Mouse (Mus musculus) gastrocnemius, postnatal 25 days (tissue): ENCODE measurements around the gene Arhgap24. TPM values are rescaled to one million over a fixed set of nuclear protein-coding genes. Genes with fewer than 3 reads are reported as not detected.
"Not testable (repeated sequence)": the region's sequence is repeated elsewhere in the genome, so short reads cannot be mapped to it uniquely, and the experiment has no call there.

ENCODE experiments used
- DNase-seq: peaks from one replicate; pipeline ENCODE4 v3.0.0; 2022
- total RNA-seq, 2 experiments: library from RNA; stranded (reverse); gene quantifications; 1 replicate in 1 of 2; 2 replicates in 1 of 2; pipeline ENCODE4 v1.2.3; 2021

Gene Arhgap24
- total RNA-seq, 2 experiments from 2014 or later, result 14.1 to 23.8 TPM

DNA sequence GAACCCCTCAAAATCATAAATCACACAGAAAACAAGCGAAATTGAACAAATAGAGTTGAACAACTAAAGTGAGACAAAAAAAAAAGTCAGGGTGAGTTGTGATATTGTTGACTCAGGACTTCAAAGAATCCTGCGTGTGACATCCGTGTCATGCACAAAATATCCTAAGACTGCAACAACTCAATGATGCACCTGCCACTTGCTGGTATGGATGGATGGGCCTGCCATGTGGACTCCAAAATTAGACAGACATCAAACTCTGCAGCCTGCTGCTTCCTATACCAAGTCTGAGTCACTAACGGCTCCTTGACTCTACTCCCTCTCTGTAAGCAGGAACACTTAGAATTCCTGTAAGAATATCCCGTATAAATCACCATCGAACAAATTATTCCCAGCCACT is 321.6 kb downstream of the Arhgap24 start:
- no peak for DNase-seq

DNA sequence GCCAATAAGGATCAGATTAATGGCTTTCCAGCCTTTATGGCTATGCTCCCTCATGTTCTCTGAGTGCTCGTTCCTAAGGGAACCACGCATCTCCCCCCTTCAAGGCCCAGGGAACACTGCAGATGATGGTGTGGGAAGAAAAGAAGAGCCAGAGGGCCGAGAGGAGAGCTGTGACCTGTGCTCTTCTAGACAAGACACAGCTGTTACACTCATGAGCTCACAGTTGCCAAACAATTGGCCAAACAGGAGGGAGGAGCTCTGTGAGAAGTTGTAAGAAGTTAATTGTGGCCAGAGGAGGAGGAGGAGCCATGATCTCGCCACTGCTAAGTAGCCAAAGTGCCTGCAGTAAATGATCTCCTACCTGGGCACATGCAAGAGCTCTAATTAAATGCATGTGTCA is 322.5 kb downstream of the Arhgap24 start:
- DNase-seq, result no peak

- no peak for DNase-seq
Observed at GRCm38 (mm10) chr5:102807518-102807917, 326.3 kb downstream of the Arhgap24 start.

DNA sequence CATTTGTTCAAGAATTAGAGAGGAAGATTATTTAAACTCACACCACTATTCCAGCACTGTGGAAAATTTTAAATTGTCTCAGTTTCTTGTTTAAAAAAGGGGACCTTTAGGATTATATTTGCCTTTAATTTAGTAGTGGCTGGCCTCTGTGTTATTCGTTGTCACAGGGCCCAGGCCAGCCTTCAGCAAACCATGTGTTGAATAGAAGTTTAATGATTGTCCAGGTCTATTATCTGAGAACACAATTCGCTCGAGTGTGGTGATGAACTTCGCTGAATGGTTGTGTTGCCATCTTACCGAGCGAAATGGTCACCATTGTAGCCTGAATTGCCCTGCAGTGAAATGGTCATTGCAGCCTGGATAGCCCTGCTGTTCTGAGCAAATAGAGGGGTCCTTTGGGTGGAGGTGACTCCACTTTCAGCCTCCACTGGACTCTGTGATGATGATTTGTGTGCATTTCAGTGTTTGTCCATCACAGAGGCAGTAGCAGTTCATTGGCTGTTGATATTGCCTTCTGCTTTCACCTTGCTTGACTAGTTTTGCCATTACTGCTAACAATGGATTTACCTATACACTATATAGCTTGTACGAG is 329.3 kb downstream of the Arhgap24 start:
- DNase-seq, result no peak

DNA sequence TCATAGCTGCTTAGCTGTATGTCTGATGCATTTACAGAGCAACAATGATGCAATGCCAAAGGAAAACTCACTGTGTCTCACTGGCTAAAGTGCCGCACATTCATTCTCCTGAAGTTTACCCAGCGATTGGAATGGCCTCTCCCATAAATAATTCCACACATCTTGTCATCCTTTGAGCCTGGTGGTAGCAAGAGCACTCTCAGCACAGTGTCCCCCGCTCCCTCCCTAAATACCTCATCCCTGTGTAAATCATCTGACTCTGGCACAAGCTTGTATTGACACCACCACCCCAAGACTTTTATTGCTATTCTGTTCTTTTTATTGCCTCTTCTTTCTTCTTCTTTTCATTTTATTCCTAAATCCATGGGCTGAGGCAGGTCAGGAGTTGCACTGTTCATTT is 332.1 kb downstream of the Arhgap24 start:
- DNase-seq, result no peak

DNA sequence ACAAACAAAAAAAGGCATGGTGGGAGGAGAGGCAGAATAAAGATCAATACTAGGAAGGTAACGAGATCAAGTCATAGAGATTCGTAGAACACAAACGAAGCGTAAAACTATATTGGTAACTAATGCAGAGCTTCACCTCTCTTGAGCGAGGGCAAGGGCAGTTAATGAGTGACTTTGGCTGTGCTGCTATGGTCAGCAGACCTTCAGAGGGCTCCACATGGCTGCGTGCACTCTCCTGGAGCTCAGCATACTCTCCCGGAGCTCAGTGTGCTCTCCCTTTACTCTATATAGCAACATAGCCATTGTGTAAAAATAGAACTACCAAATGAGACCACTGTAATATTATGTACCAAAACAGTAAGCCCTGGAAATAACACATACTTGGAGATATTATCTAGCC is 336.4 kb downstream of the Arhgap24 start:
- DNase-seq, result no peak

DNA sequence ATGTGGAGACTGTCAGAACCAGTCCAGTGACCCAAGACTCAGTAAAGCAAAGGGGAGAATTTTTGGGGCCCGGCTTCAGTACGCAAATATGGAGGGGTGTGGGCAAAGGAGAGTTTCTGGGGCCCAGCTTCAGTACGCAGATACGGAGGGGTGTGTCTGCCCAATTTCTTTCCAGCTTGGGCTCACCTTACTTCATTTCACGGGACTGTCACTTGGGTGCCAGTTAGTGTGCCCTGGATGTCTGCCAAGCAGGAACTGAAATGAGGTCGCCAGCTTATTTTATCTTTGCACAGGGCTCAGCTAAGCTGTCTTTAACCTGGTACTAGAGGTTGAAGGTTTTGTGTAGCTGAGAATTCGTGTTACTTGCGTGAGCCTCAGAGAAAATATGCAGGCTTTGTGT is 344.3 kb downstream of the Arhgap24 start:
- DNase-seq, result peak; percentile 36

DNA sequence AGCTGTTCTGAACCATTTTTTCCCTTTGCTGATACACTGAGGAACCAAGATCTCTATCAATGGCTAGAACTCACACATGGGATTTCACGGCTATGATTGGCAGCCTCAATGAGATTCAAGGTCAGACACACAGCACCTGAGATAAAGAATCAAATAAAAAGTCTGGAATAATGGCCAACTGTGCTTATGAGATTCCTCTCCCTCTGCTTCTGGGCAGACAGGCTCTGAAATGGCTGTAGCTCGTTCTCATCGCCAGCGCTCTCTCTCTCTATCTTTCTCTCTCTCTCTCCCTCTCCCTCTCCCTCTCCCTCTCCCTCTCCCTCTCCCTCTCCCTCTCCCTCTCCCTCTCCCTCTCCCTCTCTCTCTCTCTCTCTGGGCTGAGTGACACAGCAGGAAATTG is 357.9 kb downstream of the Arhgap24 start:
- DNase-seq, result no peak

- DNase-seq, result no peak
Observed at GRCm38 (mm10) chr5:102843934-102844709, 362.9 kb downstream of the Arhgap24 start.

DNA sequence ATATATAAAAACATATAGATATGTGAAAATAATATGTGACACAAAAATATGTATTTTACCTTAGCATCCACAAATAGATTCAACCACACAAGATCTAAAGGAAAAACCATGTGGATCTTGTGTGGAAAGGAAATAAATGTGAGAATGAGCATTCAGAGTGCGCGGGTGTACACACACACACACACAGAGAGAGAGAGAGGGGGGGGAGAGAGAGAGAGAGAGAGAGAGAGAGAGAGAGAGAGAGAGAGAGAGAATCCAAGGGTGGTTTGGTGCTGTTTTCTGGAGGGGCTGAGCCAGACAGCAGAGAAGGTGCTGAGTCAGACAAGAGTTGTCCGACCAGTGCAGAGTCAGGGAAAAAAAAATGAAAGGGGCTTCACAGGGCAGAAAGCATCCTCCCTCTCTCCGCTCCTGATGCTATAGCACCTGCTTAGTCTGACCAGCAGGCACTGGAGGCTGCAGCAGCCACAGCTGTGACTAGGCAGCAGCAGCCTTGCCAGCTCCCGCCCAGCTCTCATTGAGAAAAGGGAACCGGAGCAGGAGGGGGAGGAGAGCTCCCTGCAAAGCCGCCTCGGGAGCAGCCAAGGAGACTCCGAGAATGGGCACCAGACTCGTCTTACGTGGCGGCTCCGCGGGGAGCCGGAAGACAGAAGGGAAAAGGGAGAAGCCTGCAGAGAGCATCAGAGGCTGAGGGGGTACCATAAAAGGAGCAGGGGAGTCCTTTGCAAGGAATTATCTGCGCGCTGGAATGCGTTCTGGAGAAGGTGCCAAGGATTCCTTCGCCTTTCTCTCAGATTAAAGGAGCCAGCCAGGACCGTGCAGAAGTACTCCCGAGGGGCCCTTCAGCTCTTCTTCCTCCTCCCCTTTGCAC is 363.8 kb downstream of the Arhgap24 start:
- peak; percentile 90 for DNase-seq

GRCm38 (mm10) chr5:102845800-102846199 is 364.6 kb downstream of the Arhgap24 start:
- DNase-seq, result no peak

- no peak for DNase-seq
Observed at GRCm38 (mm10) chr5:102847859-102848258, 366.7 kb downstream of the Arhgap24 start.

- DNase-seq, result no peak
Observed at GRCm38 (mm10) chr5:102851761-102852160, 370.6 kb downstream of the Arhgap24 start.

- DNase-seq, result no peak
Observed at GRCm38 (mm10) chr5:102853750-102854149, 372.6 kb downstream of the Arhgap24 start.

- DNase-seq, result no peak
Observed at GRCm38 (mm10) chr5:102855805-102856204, 374.6 kb downstream of the Arhgap24 start.

DNA sequence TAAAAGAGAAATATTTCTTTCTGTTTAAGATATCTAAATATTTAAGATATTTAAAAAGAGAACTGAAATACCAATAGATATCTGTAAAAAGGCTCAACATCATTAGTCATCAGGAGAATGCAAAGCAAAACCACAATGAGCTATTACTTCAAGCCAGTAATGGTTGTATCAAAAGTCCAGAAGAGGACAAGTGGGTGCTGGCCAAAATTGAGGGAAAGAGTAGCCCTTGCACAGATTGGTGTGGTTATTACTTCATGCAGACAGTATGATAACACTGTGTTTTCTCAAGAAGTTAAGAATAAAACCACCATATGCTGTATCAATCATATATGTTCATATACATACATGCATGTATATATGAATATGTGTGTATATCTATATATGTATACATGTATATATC is 376.9 kb downstream of the Arhgap24 start:
- DNase-seq, result no peak

DNA sequence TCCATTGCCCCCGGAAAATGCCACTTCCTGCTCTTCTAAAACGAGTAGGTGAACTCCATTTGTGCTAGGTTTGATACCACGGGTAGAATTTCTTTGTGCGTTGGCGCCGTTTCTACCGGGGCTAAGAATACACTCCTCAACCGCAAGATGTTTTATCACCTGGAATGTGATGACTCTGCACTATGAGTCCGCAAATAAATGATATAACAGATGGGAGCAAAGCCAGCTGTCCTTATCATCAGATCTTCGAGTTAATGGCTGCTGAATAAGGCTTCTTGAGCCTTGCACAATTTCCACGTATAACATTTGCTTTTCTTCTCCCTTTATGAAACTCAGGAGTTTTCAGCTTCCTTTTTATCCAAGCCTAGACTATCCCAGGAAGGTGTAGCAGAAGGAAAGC is 378.6 kb downstream of the Arhgap24 start:
- no peak for DNase-seq

- no peak for DNase-seq
Observed at GRCm38 (mm10) chr5:102868196-102868595, 387.0 kb downstream of the Arhgap24 start.

DNA sequence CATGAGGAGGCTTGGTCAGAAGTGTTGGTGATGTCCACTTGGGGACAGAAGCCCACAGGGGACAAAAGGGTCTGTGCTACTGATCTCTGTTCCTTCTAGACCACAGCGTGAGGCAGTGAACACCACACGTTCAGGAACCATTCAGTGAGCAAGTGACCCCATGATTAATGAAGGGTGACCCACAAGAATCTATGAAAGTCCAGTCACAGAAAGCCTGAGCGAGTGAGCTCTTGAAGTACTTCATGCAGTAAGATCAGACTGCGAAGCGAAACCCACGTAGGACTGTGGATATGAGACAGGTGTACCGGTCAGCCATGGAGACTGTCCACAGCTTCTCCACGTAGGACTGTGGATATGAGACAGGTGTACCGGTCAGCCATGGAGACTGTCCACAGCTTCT is 391.8 kb downstream of the Arhgap24 start:
- not testable (repeated sequence) for DNase-seq

- DNase-seq, result no peak
Observed at GRCm38 (mm10) chr5:102874605-102875298, 393.6 kb downstream of the Arhgap24 start.

GRCm38 (mm10) chr5:102875628-102876027 is 394.4 kb downstream of the Arhgap24 start:
- DNase-seq, result no peak

DNA sequence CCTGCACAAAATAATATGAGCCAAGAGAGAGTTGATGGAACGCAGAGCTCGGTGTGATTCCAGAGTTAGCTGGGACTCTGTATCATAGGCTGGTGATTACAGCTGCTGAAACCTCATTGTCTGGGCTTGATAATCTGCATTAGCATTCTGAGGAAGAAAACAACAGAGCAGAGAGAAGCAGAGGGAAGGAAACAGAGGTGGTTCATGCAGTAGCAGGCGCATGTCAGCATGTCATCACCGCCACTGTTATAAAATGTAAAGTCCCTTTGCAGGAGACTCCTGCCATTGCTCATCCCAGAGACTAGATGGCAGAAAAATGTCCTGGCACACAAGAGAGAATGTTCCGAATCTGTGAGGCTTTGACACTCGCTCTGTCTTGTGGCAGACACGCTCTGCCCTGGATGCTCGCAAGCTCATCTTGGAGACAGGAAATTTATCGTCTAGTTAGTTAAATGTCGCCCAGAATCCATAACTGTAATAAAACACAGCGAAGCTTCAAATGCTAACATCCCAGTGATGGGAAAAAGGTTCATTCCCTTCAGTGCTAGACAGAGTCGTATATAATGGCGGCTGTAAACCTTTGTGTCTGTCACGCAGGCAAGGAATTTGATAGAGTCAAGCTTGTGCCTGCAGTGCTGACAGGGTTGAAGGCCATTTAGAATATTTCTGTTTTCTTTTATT is 407.4 kb downstream of the Arhgap24 start:
- no peak for DNase-seq
